Mouse (Mus musculus) limb, embryonic 13.5 days (tissue): ENCODE data around the gene Pde6b. TPM values are rescaled to one million over a fixed set of nuclear protein-coding genes. Genes with fewer than 3 reads are reported as not detected.

ENCODE experiments used
- ATAC-seq: fragments of 200-750 bp; cut with Nextera tagmentation; 2 replicates; pipeline ENCODE4 v1.8.0; 2017; ENCODE audit warnings: low read depth, moderate number of reproducible peaks, moderate TSS enrichment; ENCODE audit not compliant: low FRiP score
- H3K27ac ChIP-seq: fragments of 300-500 bp; sonication (generic); 2 replicates; pipeline ENCODE4 v1.5.1; 2015; ENCODE audit warnings: inconsistent platforms, mild to moderate bottlenecking, moderate library complexity
- H3K27me3 ChIP-seq: fragments of 300-500 bp; sonication (generic); 2 replicates; pipeline ENCODE4 v1.6.1; 2015; ENCODE audit warnings: mild to moderate bottlenecking, inconsistent platforms
- H3K36me3 ChIP-seq: fragments of 300-500 bp; sonication (generic); 2 replicates; pipeline ENCODE4 v1.6.1; 2015; ENCODE audit warnings: inconsistent platforms, mild to moderate bottlenecking, moderate library complexity
- H3K4me1 ChIP-seq: fragments of 300-500 bp; sonication (generic); 2 replicates; pipeline ENCODE4 v1.6.1; 2015; ENCODE audit warnings: inconsistent platforms
- H3K4me2 ChIP-seq: fragments of 300-500 bp; sonication (generic); replicated peaks from 2 replicates; pipeline ENCODE4 v1.6.1; 2015; ENCODE audit warnings: inconsistent platforms, mild to moderate bottlenecking, moderate library complexity
- H3K4me3 ChIP-seq: fragments of 300-500 bp; sonication (generic); 2 replicates; pipeline ENCODE4 v1.5.1; 2015; ENCODE audit warnings: moderate library complexity, mild to moderate bottlenecking, inconsistent platforms
- H3K9ac ChIP-seq: fragments of 300-500 bp; sonication (generic); 2 replicates; pipeline ENCODE4 v1.6.1; 2015; ENCODE audit warnings: mild to moderate bottlenecking, inconsistent platforms
- H3K9me3 ChIP-seq: fragments of 300-500 bp; sonication (generic); 2 replicates; pipeline ENCODE4 v1.6.1; 2016; ENCODE audit warnings: inconsistent platforms
- WGBS: fragments of 180-500 bp; shearing (Covaris S2); methylation state at CpG from one replicate; pipeline ENCODE4 v1.1.7; 2015; 5-methylcytosine and 5-hydroxymethylcytosine counted together
- polyA plus RNA-seq: library from polyadenylated mRNA; unstranded; fragments of >200 nt; fragmentation: Nextera tagmentation; extraction: Ambion mirVana; gene quantifications from 2 replicates; pipeline ENCODE4 v1.2.1, GENCODE M21; 2015

Gene Pde6b
- polyA plus RNA-seq, 1 experiment from 2014 or later: 0.64 TPM

- Histone ChIP-seq H3K4me3 (peak overlapping the region; percentile 58), H3K36me3 (no peaks in the 10 kb centered on the region), H3K9me3 (no peaks in the 10 kb centered on the region), H3K4me1 (peaks cover 29% of the 10 kb centered on the region), H3K9ac (peak overlapping the region; percentile 63), H3K4me2 (peak overlapping the region; percentile 95), H3K27ac (no peak overlapping the region), H3K27me3 (peaks cover 97% of the 10 kb centered on the region)
- ATAC-seq: peak; percentile 51
- under 1% methylated on average over 78 of the region's 100 CpGs for WGBS
These were observed 21.0 kb upstream of the Pde6b start for GRCm38 (mm10) chr5:108366984-108367841.

- peaks cover 29% of the 10 kb centered on the region for H3K4me1 ChIP-seq
- ATAC-seq: no peak
- H3K36me3 ChIP-seq: no peaks in the 10 kb centered on the region
- H3K27ac ChIP-seq: no peak within 1 kb of the TSS
- H3K4me3 ChIP-seq: peak within 1 kb of the TSS; percentile 58
- 1% methylated on average over 20 of the region's 36 CpGs for WGBS
- peak within 1 kb of the TSS; percentile 95 for H3K4me2 ChIP-seq
- peaks cover 97% of the 10 kb centered on the region for H3K27me3 ChIP-seq
- no peaks in the 10 kb centered on the region for H3K9me3 ChIP-seq
- peak within 1 kb of the TSS; percentile 63 for H3K9ac ChIP-seq
These were observed 20.3 kb upstream of the Pde6b start, which contains the start of gene Gm42517 for GRCm38 (mm10) chr5:108367871-108368332. Gene Gm42517, minus strand, starts transcription at chr5:108367922.

GRCm38 (mm10) chr5:108368446-108368845, 19.7 kb upstream of the Pde6b start:
- ATAC-seq: no peak
- Histone ChIP-seq H3K36me3 (no peaks in the 10 kb centered on the region), H3K9me3 (no peaks in the 10 kb centered on the region), H3K4me2 (peak overlapping the region; percentile 68), H3K27me3 (peaks cover 97% of the 10 kb centered on the region), H3K9ac (no peak overlapping the region), H3K4me1 (peaks cover 29% of the 10 kb centered on the region), H3K27ac (no peak overlapping the region), H3K4me3 (peak overlapping the region; percentile 58)
- 10% methylated on average over 6 of the region's 6 CpGs for WGBS

- no peak; the same call in 1 of the 2 replicates for ATAC-seq
- H3K9me3 ChIP-seq: no peaks in the 10 kb centered on the region
- H3K4me2 ChIP-seq: peak overlapping the region; percentile 68
- peak overlapping the region; percentile 58 for H3K4me3 ChIP-seq
- WGBS: 1% methylated on average over 49 of the region's 49 CpGs
- peaks cover 96% of the 10 kb centered on the region for H3K27me3 ChIP-seq
- peaks cover 29% of the 10 kb centered on the region for H3K4me1 ChIP-seq
- no peak overlapping the region for H3K27ac ChIP-seq
- no peaks in the 10 kb centered on the region for H3K36me3 ChIP-seq
- no peak overlapping the region for H3K9ac ChIP-seq
These were observed 19.2 kb upstream of the Pde6b start for GRCm38 (mm10) chr5:108368851-108369621.

GRCm38 (mm10) chr5:108369964-108370363, 18.2 kb upstream of the Pde6b start:
- H3K27ac ChIP-seq: no peak overlapping the region
- under 1% methylated on average over 6 of the region's 6 CpGs for WGBS
- H3K9ac ChIP-seq: no peak overlapping the region
- peaks cover 29% of the 10 kb centered on the region for H3K4me1 ChIP-seq
- no peak overlapping the region for H3K4me3 ChIP-seq
- no peaks in the 10 kb centered on the region for H3K36me3 ChIP-seq
- H3K27me3 ChIP-seq: peaks cover 91% of the 10 kb centered on the region
- ATAC-seq: no peak
- no peaks in the 10 kb centered on the region for H3K9me3 ChIP-seq
- H3K4me2 ChIP-seq: no peak overlapping the region

GRCm38 (mm10) chr5:108374079-108374478, 14.1 kb upstream of the Pde6b start:
- WGBS: 66% methylated on average over 5 of the region's 5 CpGs
- no peaks in the 10 kb centered on the region for H3K9me3 ChIP-seq
- no peak overlapping the region for H3K4me3 ChIP-seq
- no peak overlapping the region for H3K4me2 ChIP-seq
- no peak overlapping the region for H3K27ac ChIP-seq
- no peak overlapping the region for H3K9ac ChIP-seq
- peaks cover 61% of the 10 kb centered on the region for H3K27me3 ChIP-seq
- no peaks in the 10 kb centered on the region for H3K36me3 ChIP-seq
- H3K4me1 ChIP-seq: peaks cover 6% of the 10 kb centered on the region
- ATAC-seq: no peak

- no peak overlapping the region for H3K4me3 ChIP-seq
- no peaks in the 10 kb centered on the region for H3K9me3 ChIP-seq
- H3K36me3 ChIP-seq: no peaks in the 10 kb centered on the region
- no peak overlapping the region for H3K27ac ChIP-seq
- no peak for ATAC-seq
- H3K9ac ChIP-seq: no peak overlapping the region
- 57% methylated on average over 1 of the region's 1 CpGs for WGBS
- peaks cover 42% of the 10 kb centered on the region for H3K27me3 ChIP-seq
- no peaks in the 10 kb centered on the region for H3K4me1 ChIP-seq
- H3K4me2 ChIP-seq: no peak overlapping the region
These were observed 12.1 kb upstream of the Pde6b start for GRCm38 (mm10) chr5:108376059-108376458.

- no peak for ATAC-seq
- H3K36me3 ChIP-seq: no peaks in the 10 kb centered on the region
- no peak overlapping the region for H3K27ac ChIP-seq
- peaks cover 20% of the 10 kb centered on the region for H3K27me3 ChIP-seq
- no peak overlapping the region for H3K9ac ChIP-seq
- no peak overlapping the region for H3K4me3 ChIP-seq
- WGBS: 79% methylated on average over 4 of the region's 4 CpGs
- H3K9me3 ChIP-seq: no peaks in the 10 kb centered on the region
- H3K4me2 ChIP-seq: no peak overlapping the region
- no peaks in the 10 kb centered on the region for H3K4me1 ChIP-seq
These were observed 9.8 kb upstream of the Pde6b start for GRCm38 (mm10) chr5:108378346-108378745.

- H3K4me3 ChIP-seq: no peak overlapping the region
- H3K4me2 ChIP-seq: no peak overlapping the region
- H3K9ac ChIP-seq: no peak overlapping the region
- H3K27me3 ChIP-seq: 0 out of 2 replicates have a peak, but pooled peaks cover 9% of the 10 kb centered on the region
- ATAC-seq: no peak
- no peak overlapping the region for H3K27ac ChIP-seq
- no peaks in the 10 kb centered on the region for H3K4me1 ChIP-seq
- H3K9me3 ChIP-seq: no peaks in the 10 kb centered on the region
- WGBS: 89% methylated on average over 2 of the region's 2 CpGs
- no peaks in the 10 kb centered on the region for H3K36me3 ChIP-seq
These were observed 2.6 kb upstream of the Pde6b start for GRCm38 (mm10) chr5:108385632-108386031.

GRCm38 (mm10) chr5:108386449-108386848, 1.7 kb upstream of the Pde6b start:
- H3K4me1 ChIP-seq: no peaks in the 10 kb centered on the region
- H3K36me3 ChIP-seq: no peaks in the 10 kb centered on the region
- no peak overlapping the region for H3K4me3 ChIP-seq
- no peak overlapping the region for H3K4me2 ChIP-seq
- no peak overlapping the region for H3K27ac ChIP-seq
- H3K27me3 ChIP-seq: 0 out of 2 replicates have a peak, but pooled peaks cover 9% of the 10 kb centered on the region
- no peak overlapping the region for H3K9ac ChIP-seq
- WGBS: 71% methylated on average over 4 of the region's 4 CpGs
- H3K9me3 ChIP-seq: no peaks in the 10 kb centered on the region
- no peak for ATAC-seq

- Histone ChIP-seq H3K9ac (no peak overlapping the region), H3K9me3 (no peaks in the 10 kb centered on the region), H3K4me3 (no peak overlapping the region), H3K27ac (no peak overlapping the region), H3K36me3 (no peaks in the 10 kb centered on the region), H3K27me3 (0 out of 2 replicates have a peak, but pooled peaks cover 9% of the 10 kb centered on the region), H3K4me2 (no peak overlapping the region), H3K4me1 (no peaks in the 10 kb centered on the region)
- WGBS: 69% methylated on average over 3 of the region's 3 CpGs
- no peak for ATAC-seq
These were observed 1.6 kb downstream of the Pde6b start for GRCm38 (mm10) chr5:108389744-108390143.

- Histone ChIP-seq H3K9ac (no peak overlapping the region), H3K36me3 (no peaks in the 10 kb centered on the region), H3K27me3 (no peaks in the 10 kb centered on the region), H3K9me3 (no peaks in the 10 kb centered on the region), H3K4me1 (no peaks in the 10 kb centered on the region), H3K4me3 (no peak overlapping the region), H3K4me2 (no peak overlapping the region), H3K27ac (no peak overlapping the region)
- 77% methylated on average over 4 of the region's 4 CpGs for WGBS
- no peak for ATAC-seq
These were observed 15.3 kb downstream of the Pde6b start for GRCm38 (mm10) chr5:108403453-108403852.
